Mouse (Mus musculus): ENCODE data around the gene A4gnt.

- no peak for TF ChIP-seq CTCF (IDR thresholded peaks at IDR 0.05; ENCODE audit: borderline replicate concordance, extremely low read depth, insufficient read depth, insufficient read length)
- no peak for TF ChIP-seq POLR2A (IDR thresholded peaks at IDR 0.05; ENCODE audit: borderline replicate concordance, extremely low read depth, insufficient read depth, insufficient read length, poor library complexity, severe bottlenecking)
Measured at GRCm38 (mm10) chr9:99637736-99638135, 25.4 kb downstream of the A4gnt start.

All from brain, embryonic 14.5 days (tissue).